Mouse (Mus musculus) frontal cortex, adult (tissue): Measurements from ENCODE around the gene Zfp385a.
A peak's percentile ranks its signal among the peaks of the same experiment; 100 is the strongest.

Experiments used
- ATAC-seq: cut with Nextera tagmentation; 2 replicates; pipeline ENCODE4 v1.9.2; 2017; ENCODE audit warnings: mild to moderate bottlenecking, moderate library complexity, mixed read lengths; ENCODE audit not compliant: low TSS enrichment

Zfp385a gene

GRCm38 (mm10) chr15:103308056-103308875, 31.6 kb downstream of the Zfp385a start:
- ATAC-seq: no peak

- ATAC-seq: peak; percentile 35; the same call in 1 of the 2 replicates
These were observed 32.8 kb downstream of the Zfp385a start for GRCm38 (mm10) chr15:103307125-103307524.

- ATAC-seq: 0 out of 2 replicates have a peak, but pooled peaks have one; percentile 0
These were observed 33.9 kb downstream of the Zfp385a start for GRCm38 (mm10) chr15:103305792-103306645.

GRCm38 (mm10) chr15:103305070-103305678, 34.7 kb downstream of the Zfp385a start:
- ATAC-seq: peak; percentile 82

- no peak; the same call in 1 of the 2 replicates for ATAC-seq
These were observed 35.3 kb downstream of the Zfp385a start for GRCm38 (mm10) chr15:103304616-103304969.

- no peak; the same call in 1 of the 2 replicates for ATAC-seq
These were observed 35.8 kb downstream of the Zfp385a start for GRCm38 (mm10) chr15:103303916-103304615.

GRCm38 (mm10) chr15:103302341-103303021, 37.4 kb downstream of the Zfp385a start:
- ATAC-seq: no peak

GRCm38 (mm10) chr15:103301547-103302340, 38.1 kb downstream of the Zfp385a start:
- ATAC-seq: no peak

- no peak for ATAC-seq
These were observed 38.8 kb downstream of the Zfp385a start for GRCm38 (mm10) chr15:103301046-103301445.

GRCm38 (mm10) chr15:103300560-103300959, 39.3 kb downstream of the Zfp385a start:
- ATAC-seq: no peak

GRCm38 (mm10) chr15:103300067-103300471, 39.8 kb downstream of the Zfp385a start:
- ATAC-seq: 0 out of 2 replicates have a peak, but pooled peaks have one; percentile 14

- no peak for ATAC-seq
These were observed 40.2 kb downstream of the Zfp385a start for GRCm38 (mm10) chr15:103299644-103300043.

- no peak for ATAC-seq
These were observed 40.9 kb downstream of the Zfp385a start for GRCm38 (mm10) chr15:103298861-103299616.

GRCm38 (mm10) chr15:103298026-103298425, 41.9 kb downstream of the Zfp385a start:
- ATAC-seq: peak; percentile 55

GRCm38 (mm10) chr15:103297313-103297712, 42.6 kb downstream of the Zfp385a start:
- ATAC-seq: no peak

GRCm38 (mm10) chr15:103295851-103296250, 44.0 kb downstream of the Zfp385a start:
- ATAC-seq: no peak

GRCm38 (mm10) chr15:103294649-103295048, 45.2 kb downstream of the Zfp385a start:
- no peak for ATAC-seq

- ATAC-seq: no peak
These were observed 46.5 kb downstream of the Zfp385a start for GRCm38 (mm10) chr15:103293375-103293774.

GRCm38 (mm10) chr15:103292673-103293345, 47.1 kb downstream of the Zfp385a start:
- no peak for ATAC-seq
